Mouse (Mus musculus) T-helper 1 cell (primary cell): ENCODE data around the gene Cacnb3.

Experiments used
- in situ Hi-C: fragments of 300-600 bp; cut with MboI, MseI; formaldehyde crosslinking; loops from one replicate; pipeline ENCODE4 v1.15.1; 2025; ENCODE audit warnings: high pct_unique_total_duplicates

Gene Cacnb3

DNA sequence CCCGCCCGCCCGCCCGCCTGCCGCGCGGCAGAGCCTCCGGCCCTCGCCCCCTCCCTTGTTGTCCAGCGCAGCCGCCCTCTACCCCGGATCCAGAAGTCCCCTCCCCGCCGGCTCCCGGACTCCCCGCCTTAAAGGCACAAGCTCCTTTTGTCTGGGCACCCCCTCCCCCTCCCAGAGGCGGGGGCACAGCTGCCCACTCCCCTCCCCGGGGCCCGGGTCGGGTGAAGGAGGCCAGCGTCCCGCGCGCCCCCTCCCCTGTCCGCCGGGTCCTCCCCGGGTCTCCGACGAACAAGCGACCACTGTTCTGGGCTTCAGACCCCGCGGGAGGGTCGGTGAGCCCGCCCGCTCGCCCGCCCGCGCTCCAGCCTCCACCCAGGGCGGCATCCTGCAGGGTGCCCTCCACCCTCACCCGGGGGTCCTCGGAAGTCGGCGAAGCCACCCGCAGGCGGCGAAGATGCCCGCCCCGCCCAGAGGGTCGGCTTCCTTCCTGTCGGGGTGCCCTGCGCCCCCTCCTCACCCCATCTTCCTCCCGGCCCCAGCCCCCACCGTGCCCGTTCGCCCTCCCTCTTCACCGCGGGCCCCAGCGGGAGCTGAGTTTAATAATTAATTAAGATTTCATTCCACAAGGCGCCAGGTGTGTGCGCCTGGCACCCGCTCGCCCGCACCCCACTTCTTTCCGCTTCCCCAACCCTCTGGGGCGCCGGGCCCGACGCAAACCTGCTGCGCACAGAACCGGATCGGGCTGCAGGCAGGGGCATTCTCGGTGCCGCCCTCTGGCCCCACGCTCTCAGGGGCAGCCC, 21.1 kb upstream of the Cacnb3 start, which contains the start of gene Adcy6:
Gene Adcy6, minus strand, starts transcription at position 746 of the 800 bp plus-strand sequence.
- in situ Hi-C loops = no loop called here

DNA sequence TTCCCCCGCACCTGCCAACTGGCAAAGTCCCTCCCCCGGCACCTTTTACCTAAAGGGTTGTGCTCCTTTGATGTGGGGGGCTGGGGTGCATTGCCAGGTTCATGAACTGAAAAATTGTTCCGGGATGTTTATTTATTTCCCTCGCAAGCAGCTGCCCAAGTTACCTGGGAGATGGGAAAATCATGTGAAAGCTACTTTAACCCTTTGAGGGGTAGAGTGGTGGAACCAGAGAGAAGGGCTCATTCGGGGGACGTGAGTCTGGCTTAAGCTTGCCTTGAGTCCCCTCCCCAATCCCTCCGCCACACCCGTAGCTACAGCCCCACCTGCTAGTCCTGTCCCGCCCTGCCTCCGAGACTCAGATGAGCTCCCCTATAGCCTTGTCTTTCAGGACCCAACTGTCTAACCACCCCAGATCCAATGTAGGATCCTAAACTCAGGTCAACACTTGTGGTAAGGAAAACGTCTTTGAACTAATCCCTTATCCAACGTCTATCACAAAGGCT, 20.5 kb upstream of the Cacnb3 start:
- in situ Hi-C loops = no loop called here

DNA sequence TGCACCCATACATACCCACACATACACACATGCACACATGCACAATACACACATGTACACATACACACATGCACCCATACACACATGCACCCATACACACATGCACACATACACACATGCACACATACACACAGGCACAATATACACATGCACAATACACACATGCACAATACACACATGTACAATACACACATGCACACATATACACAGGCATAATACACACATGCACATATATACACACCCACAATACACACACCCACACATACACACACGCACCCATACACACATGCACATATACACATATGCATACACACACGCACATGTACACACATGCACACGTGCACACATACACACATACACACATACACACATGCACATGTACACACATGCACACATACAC, 18.4 kb upstream of the Cacnb3 start:
- in situ Hi-C loops = no loop called here

DNA sequence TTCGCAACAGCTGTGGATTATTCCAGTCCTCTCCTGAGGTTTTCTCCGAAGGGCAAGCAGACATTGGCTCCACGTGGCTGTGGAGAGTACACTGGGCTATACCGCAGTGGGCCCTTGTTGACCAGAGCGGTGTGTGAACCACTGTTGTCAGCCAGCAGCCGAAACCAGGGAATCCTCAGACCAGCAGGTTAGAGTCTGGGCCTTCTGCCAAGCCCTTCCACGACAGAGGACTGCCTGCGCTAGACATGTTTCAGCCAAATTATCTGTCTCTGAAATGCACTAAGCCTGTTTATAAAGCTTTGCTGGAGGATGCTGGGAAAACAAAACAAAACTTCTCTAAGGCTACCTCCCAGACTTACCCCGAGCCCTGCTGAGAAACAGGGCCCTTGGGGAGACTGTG, 16.1 kb upstream of the Cacnb3 start:
- in situ Hi-C loops = no loop called here

DNA sequence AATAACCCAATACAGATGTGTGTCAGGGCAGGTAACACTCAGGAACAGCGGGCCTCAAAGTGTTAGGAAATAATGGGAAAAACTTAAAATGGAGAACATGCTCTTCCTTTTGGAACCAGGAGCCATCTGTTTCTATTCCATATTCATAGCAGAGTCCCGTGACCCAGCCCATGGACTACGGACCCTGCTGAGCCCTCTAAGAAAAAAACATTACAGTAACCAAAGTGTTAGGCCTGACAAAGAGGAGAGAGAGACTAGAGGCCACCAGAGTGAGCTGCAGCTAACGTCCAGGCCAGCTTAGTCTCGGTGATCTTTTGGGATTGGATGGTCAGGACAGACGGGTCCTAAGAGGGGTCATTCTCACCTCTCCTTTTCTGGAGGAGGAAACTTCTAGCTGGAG, 15.7 kb upstream of the Cacnb3 start:
- in situ Hi-C loops = loop anchor here (5.0 kb wide), 1 partner anchor 48 kb away; no protein-coding TSS in a partner anchor

DNA sequence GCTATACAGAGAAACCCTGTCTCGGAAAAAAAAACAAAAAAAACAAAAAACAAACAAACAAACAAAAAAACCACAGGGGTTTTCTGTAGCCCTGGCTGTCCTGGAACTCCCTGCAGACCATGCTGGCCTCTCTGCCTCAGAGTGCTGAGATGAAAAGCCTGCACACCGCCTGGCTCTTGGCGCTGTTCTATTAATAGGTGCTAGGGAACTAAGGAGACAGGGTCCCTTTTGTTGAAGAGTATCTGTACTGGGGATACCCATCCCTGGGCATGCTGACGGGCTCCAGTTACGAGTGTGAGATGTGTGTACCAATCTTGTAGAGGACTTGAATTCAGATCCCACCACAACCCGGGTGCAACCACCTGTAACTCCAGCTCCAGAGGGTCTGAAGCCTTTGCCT, 14.9 kb upstream of the Cacnb3 start:
- in situ Hi-C loops = loop anchor here (5.0 kb wide), 1 partner anchor 48 kb away; no protein-coding TSS in a partner anchor

DNA sequence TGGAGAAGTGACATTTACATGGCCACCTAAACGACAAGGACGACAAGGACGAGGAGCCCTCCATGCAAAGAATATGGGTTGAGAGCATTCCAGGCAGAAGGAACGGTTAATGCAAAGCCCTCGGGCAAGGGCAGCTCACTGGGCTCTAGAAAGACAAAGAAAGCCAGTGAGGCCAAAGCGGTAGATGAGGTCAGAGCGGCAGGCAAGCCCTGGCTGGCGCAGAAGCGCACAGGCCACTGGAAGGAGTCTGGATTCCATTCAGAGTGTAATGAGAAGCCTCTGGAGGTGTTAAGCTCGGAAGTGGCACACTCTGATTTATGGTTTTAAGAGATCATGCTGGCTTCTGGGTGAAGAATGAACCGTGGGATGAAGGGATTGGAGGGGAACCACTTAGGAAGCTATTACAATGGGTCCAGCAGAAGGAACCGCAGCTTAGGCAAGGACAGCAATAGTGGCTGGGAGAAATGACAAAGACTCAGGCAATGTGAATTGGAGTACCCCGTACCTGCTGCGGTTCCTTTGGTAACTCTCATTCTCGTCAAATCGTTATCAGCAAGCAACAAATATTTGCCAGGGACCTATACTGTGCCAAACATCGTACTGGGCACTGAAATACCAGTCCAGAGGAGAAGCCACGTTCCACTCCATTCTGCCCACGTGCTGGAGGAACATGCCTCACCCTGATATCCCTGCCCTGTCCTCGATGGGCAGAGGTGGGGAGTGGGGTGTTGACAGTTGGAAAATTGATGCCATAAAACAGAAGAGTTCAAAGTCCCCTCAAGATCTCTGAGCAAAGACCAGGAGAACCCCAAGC, 14.1 kb upstream of the Cacnb3 start:
- in situ Hi-C loops = loop anchor here (5.0 kb wide), 1 partner anchor 49 kb away; no protein-coding TSS in a partner anchor

DNA sequence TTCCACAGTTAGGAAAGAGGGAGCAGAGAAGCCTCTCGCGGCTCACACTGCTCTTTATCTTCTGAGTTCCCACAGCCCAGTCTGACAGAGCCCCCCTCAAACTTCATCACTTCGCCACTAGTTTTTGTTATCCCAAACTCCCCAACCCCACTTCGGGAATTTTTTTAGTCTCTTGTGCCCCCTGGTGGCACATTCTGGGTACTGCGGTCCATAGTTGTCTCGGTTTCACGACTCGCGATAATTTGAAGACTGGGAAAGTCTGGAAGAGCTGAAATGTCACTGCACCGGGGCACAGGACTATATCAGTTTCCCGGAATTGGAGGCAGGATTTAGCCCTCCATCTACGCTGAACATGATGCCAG, 13.5 kb upstream of the Cacnb3 start:
- in situ Hi-C loops = loop anchor here (5.0 kb wide), 1 partner anchor 50 kb away; no protein-coding TSS in a partner anchor

DNA sequence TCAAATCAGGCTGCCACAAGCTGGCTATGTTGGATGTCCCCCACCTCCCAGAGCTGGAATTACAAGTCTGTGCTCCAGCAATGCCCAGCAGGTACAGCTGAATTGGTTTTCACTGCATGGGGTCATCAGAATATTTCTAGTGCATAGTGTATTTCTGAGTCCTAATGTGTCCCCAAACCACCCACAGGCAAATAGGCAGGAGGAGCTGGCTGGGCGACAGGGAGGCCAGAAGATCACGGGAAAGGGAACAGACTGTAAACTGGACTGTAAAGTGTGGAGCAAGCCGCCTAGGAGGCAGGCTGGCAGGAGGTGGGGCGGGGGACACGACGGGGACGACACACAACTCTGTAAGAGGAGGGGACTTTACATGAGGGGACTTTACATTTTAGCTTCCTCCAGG, 8.4 kb upstream of the Cacnb3 start:
- in situ Hi-C loops = no loop called here

DNA sequence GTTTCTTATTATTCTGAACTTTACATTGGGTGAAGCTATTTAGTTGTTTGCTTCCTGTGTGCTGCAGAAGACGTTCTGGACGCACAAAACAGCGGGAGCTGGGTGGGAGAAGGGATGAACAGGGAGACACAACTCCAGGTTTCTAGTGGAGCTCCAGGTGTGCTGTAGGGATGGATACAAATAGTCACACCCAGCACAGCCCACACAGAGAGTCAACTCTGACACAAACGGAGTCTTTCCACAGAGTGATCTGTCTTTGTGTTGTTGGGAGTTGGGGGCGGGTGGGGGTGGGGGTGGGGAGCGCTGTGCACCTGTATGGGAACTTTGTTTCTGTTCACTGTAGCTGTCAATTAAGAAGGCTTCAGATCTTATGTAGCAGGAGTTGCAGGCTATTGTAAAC, 7.9 kb upstream of the Cacnb3 start:
- in situ Hi-C loops = no loop called here

DNA sequence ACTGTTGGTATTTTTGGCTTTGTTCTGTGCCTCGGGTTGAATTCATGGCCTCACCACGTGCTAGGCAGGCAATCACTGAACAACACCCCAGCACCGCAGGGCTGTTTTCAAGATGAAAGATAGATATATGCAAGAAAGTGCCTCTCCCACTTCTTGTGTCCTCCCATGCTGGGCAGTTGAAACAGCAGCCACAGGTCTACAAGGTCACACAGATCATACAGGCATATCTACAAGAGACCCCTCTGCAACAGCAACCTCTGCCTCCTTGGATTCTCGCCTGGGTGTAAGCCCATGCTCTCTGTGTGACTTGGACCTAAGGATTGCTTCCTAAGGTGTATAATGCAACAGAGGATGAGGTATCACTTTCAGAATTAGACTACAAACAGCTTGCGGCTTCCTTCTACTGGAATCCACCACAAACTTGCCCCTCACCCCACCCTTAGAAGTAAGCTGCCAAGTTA, 7.2 kb upstream of the Cacnb3 start:
- in situ Hi-C loops = no loop called here

DNA sequence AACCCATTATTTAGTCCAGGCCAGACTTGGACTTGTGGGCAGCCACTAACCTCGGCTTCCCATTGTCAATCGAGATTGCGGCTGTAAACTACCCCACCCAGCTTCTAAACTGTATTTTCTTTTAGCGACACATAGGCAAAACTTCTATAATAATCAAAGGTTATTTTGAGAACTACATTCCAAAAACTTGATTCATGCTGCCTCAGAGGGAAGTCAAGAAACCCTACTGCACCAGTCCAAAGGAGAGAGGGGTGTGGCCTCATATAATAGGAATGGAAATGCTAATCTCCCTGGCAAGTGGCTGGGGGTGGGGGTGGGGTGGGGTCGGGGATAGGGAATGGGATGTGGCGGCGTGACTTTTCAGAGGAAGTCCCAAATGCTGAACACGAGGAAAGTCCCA, 4.6 kb upstream of the Cacnb3 start:
- in situ Hi-C loops = no loop called here

DNA sequence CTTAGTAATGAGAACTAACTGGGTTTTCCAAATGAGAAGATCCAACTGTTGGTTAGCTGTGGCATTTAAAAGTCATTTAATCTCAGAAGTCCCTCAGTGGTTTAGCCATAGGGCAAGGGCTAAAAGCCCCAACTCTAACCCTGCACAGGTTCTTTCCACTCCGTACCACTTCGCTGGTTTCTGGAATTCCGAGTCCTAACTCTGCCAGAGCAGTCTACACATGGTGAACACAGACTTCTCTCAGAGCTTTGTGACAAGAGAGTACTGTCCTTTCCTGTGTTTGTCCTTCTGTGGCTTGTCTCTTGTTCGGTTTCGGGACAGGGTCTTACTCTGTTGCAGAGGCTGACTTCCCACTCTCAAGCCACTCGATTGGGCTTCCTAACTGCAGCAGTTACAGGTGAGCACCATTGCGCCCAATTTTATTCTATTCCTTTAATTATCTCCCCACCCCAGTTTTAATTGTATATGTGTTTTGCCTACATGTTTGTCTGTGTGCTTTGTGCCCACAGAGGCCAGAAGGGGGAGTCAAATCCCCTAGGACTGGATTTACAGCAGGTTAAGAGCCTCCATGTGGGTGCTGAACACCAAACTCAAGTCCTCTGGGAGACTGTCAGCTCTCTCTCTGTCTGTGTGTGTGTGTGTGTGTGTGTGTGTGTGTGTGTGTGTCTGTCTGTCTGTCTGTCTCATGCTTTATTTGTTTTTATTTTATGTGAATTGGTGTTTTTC, 4.0 kb upstream of the Cacnb3 start:
- in situ Hi-C loops = no loop called here

DNA sequence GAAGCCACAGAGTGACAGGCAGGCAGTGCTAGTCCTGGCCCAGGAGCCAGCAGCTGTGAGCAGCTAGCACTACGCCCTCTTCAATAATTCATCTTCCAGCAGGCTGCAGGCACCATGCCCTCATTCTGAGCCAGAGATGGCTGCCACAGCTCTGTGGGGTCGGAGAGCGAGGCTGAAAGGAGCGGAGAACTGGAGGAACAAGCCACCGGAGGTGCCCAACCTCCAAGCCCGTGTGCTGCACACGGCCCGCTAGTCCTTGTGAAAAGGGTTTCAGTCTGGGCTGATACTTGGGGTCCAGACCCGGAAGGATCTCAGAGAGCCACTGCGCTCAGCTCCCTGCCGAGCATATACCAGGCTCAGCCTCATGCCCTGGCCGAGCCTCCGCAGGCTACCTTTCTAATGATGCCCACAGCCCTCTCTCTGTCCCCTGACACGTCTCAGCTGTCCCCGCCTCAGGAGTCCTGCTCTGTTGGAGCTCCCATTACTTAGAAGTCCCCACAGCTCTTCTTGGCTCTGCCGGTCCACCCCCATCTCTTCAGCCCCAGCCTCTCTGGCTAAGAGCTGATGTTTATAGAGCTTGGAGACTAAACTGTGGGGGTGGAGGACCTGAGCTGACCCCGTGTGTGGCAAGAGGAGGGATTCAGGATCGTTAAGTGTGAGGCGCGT, 1.9 kb upstream of the Cacnb3 start:
- in situ Hi-C loops = no loop called here

DNA sequence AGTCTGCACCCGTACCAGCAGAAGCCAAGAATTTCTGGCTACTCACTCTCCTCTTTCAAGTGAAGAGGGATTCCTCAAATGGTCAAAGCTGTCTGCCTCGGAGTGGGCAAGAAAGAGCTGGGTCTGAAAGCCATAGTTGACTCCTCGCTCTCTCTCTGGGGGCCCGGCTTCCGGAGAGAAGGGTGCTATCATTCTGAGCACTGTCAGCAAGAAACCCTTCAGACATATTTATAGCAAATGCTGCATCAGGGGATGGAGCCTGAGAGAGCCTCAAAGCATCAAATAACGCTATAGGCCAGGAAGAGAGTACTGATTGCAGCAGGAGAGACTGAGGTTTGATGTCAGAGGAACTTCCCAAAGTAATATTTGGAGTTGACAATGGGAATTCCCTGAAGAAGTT, 1.2 kb upstream of the Cacnb3 start:
- in situ Hi-C loops = no loop called here

DNA sequence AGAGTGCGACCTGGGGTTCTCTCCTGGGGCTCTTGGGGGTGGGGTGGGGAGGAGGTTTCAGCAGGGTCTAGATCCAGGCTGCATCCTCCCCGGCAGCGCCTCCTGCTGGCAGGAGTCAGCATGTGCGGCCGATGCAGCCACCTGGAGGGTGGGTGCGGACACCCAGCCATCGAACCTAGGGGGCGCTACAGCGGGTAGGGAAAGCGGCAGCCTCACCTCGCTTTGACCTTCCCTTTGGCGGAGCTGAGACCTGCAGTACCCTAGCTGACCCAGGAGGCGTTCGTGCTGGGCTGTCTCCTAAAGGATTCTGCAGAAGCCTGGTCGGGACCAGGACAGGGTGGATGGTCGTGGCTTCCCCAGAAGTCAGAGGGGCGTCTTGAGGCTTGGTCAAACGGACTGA, 853 bp downstream of the Cacnb3 start:
- in situ Hi-C loops = loop anchor here (5.0 kb wide), 1 partner anchor 76 kb away; the partner anchor contains the start of gene Ccdc65

DNA sequence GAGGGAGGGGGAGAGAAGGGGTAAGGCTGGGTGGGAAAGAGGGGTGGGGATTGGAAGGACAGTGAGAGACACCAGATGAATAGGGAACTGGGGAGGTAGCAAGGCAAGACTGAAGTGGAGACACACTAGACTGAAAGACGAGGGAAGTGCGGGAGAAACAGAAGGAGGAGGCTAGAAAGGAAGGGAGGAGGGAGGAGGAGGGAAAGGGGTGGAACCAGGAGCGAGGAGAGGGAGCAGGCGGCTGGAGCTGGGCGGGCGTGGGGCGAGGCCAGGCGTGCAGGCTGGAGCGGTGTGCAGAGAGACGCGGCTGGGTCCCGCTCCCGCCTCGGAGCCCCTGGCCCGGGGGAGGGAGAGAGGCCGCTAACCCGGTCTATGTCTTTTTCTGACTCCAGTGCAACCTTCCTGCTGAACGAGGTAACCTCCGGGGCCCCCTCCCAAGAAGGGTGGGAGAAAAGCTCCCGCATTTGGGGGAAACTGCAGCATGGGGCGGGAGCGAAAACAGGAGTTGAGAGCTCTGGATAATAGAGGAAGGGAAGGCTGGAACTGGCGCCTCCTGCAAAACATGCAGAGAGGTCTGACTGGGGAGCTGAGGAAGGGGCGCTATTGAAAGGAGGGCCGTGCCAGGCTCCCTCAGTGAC, 1.6 kb downstream of the Cacnb3 start:
- in situ Hi-C loops = loop anchor here (5.0 kb wide), 1 partner anchor 75 kb away; the partner anchor contains the start of gene Ccdc65

DNA sequence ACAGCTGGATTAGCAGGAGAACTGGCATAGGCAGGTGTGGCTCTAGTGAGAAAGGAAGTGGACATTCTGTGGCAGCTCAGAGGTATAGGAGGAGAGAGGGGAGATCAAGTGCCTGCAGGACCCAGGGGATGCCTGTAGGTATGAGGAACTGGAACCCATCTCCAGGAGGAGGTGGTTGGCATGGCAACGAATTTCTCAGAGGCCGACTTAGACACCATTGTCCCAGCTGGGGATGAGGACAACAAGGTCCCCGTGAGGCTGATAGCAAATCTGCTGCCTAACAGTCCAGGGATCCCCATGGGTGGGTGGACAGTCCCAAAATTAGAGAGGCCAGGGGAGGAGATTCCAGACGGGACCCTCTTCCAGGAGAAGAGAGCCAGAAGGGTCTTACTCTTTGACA, 2.3 kb downstream of the Cacnb3 start:
- in situ Hi-C loops = loop anchor here (5.0 kb wide), 1 partner anchor 74 kb away; the partner anchor contains the start of gene Ccdc65

DNA sequence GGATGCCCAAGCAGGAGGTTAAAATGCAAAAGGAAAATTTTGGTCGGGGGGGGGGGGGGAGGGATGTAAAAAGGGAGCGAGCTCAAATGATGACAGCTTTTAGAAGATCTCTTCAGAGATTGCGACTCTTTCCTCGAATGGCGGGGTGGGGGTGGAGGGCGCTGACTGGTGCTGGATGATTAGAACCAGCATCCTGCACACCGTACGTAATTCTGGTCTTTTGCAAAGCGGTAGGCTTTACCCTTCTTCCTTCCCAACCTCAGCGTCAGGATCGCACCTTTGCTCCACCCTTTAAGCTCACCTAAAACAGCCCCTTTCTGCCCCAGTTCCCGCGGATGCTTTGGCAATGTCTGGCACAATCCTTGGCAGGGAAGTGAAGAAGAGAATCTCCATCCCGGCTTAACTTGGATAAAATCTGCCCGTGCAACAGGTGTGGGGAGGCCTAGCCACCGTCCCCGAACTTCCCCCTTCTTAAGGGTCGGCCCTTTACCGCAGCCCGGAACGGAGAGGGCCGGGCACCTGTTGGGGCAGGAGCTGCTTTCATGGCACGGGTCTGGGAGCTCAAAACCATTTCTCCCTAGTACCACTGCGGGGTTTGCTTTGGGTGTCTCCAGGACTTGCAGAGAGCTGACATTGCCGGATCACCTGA, 3.3 kb downstream of the Cacnb3 start:
- in situ Hi-C loops = loop anchor here (5.0 kb wide), 1 partner anchor 73 kb away; the partner anchor contains the start of gene Ccdc65
